Mouse (Mus musculus): ENCODE measurements around the gene Pigc. TPM values are rescaled to one million over a fixed set of nuclear protein-coding genes. Genes with fewer than 3 reads are reported as not detected.

Gene Pigc
- 24.8 to 30.8 TPM (median 27.2 TPM) in 3 replicates for total RNA-seq (2017)

GRCm38 (mm10) chr1:161968589-161969407, at the start of gene Pigc:
Gene Pigc, plus strand, starts transcription at chr1:161969186.
- ATAC-seq (replicated peaks; ENCODE audit: insufficient number of reproducible peaks, low FRiP score, low TSS enrichment, poor library complexity, severe bottlenecking): peak; percentile 94

GRCm38 (mm10) chr1:161919594-161919993, 49.4 kb upstream of the Pigc start:
- ATAC-seq (replicated peaks; ENCODE audit: insufficient number of reproducible peaks, low FRiP score, low TSS enrichment, poor library complexity, severe bottlenecking): no peak

- no peak for ATAC-seq (replicated peaks; ENCODE audit: insufficient number of reproducible peaks, low FRiP score, low TSS enrichment, poor library complexity, severe bottlenecking)
These were observed 48.2 kb upstream of the Pigc start for GRCm38 (mm10) chr1:161920475-161921454.

DNA sequence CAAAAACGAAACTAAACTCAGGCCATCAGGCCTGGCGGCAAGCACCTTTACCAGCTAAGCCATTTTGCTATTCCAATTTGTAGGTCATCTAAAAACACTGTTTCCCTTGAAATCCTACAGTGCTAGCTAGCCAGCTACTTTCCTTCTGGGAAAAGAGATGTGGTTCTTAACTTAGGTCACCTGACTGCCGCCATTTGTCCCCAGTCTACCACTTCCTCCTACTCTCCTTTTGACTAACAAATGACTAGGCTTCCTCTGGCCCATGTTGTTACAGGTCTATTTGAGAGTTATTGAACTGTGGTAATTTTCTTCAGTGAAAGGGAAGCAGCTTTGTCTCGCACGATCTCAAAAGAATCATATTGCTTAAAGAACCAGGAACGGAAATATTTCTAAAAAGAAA, 47.1 kb upstream of the Pigc start:
- 0 out of 2 replicates have a peak, but pooled peaks have one; percentile 38 for ATAC-seq (replicated peaks; ENCODE audit: insufficient number of reproducible peaks, low FRiP score, low TSS enrichment, poor library complexity, severe bottlenecking)

DNA sequence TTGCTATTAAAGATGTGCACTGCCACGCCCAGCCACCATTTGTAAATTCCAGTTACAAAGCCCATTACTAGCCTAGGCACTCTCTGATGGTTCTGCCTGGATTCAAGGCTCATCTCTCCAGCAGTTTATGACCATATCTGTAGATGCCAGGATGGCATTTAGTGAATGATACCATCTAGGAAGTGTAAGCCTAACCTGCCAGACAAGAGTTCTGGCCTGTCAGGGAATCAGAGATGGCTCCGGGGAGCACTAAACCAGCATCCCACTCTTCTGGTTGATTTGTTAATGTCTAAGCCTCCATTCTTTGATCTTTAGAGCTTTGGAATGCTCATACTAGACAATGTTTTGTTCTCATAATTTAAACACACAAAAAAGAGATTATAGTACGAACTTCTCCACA, 44.7 kb upstream of the Pigc start:
- no peak for ATAC-seq (replicated peaks; ENCODE audit: insufficient number of reproducible peaks, low FRiP score, low TSS enrichment, poor library complexity, severe bottlenecking)

DNA sequence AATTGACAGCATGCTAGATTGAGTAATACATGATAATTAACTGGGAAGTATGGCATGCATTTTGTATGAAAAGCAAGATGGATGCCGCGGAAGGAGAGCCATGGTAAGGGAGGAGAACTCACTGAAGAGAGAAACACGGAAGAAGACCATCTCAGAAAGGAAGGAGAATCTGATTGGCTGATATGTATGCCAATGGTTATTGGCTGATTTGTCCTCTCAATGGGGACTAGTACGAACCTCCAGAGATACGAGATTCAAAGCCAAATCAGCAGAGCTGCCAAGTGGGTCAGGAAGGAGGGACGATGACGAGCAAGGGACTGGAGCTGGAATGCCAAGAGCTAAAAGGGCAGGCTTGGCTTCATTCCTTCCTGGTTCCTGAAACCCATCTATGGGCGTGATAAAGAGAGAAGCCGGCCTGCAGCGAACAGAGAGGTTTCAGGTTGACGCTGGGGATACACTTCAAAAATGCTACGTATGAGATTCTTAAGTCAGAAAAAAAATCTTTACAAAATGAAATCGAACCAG, 43.6 kb upstream of the Pigc start:
- no peak for ATAC-seq (replicated peaks; ENCODE audit: insufficient number of reproducible peaks, low FRiP score, low TSS enrichment, poor library complexity, severe bottlenecking)

DNA sequence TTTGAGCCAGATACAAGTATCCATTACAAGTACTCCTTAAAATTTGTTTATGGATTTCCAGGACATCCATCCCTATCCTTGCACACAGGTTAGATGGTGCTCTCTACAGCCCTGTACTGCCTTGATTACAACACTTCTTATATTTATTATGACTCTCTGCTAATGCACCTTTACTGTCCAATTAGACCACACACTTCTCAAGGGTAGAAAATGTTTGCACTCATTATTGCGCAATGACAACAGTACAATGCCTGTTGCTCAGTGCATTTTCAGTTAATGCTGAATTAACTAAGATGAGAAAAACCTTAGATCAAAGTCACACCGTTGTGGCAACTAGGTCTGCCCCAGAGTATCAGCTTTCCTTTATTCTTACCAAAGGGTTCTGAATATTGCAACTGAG, 41.0 kb upstream of the Pigc start:
- no peak for ATAC-seq (replicated peaks; ENCODE audit: insufficient number of reproducible peaks, low FRiP score, low TSS enrichment, poor library complexity, severe bottlenecking)

DNA sequence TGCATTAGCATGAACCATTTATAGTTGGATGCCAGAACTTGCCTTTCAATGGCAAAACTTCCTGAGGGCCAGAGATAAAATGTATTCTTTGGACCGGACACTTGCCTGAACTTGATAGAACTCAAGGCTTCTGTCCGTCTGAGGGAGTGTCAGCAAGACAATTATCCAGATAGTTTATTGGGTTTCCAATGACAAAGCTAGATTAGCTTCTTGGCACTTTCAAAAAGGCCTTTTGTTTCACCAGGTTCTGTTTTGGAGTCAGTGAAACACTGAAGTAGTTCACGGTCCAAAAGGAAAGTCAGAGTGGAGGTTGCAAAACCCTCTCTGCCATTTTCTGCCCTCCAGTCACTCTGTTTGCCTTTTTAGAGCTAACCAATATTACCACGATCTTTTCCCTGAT, 37.7 kb upstream of the Pigc start:
- no peak for ATAC-seq (replicated peaks; ENCODE audit: insufficient number of reproducible peaks, low FRiP score, low TSS enrichment, poor library complexity, severe bottlenecking)

- no peak for ATAC-seq (replicated peaks; ENCODE audit: insufficient number of reproducible peaks, low FRiP score, low TSS enrichment, poor library complexity, severe bottlenecking)
These were observed 37.2 kb upstream of the Pigc start for GRCm38 (mm10) chr1:161931817-161932216.

DNA sequence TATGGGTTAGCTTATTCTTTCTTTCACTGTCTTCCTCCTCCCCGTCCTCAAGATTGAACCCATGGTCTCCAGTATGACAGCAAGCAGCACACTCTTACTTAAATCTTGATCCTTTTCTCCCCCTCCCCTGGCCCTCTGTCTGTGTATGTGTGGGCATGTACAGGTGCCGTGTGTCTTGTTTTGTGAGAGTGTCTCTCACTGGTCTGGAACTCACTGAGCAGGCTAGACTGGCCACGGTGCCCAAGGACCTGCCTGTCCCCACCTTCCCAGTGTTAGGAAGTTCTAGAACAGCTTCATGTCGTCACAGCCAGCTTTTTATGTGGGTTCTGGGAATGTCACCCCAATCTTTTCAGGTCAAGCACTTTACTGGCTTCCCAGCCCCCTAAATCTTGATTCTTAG, 36.7 kb upstream of the Pigc start:
- ATAC-seq (replicated peaks; ENCODE audit: insufficient number of reproducible peaks, low FRiP score, low TSS enrichment, poor library complexity, severe bottlenecking): no peak

DNA sequence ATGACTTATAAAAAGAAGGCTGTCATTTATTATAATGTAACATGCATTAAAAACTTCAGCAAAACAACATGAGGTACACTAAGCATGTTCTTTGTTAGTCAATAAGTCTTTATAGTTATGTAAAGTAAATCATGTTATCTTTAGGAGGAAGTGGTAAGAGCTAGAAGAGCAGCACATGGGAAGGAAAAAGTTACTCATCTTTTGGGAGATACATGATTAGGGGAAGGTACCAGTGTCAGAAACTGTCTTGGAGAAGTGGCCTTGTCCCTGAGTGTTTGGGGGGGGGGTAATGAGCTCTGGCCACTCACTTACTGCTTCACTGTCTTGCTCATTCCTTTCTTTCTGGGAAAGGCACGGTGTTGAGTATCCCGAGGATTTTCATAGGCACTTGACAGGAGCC, 26.9 kb upstream of the Pigc start:
- no peak for ATAC-seq (replicated peaks; ENCODE audit: insufficient number of reproducible peaks, low FRiP score, low TSS enrichment, poor library complexity, severe bottlenecking)

GRCm38 (mm10) chr1:161951009-161951779, 17.8 kb upstream of the Pigc start:
- no peak for ATAC-seq (replicated peaks; ENCODE audit: insufficient number of reproducible peaks, low FRiP score, low TSS enrichment, poor library complexity, severe bottlenecking)

GRCm38 (mm10) chr1:161952599-161952998, 16.4 kb upstream of the Pigc start:
- ATAC-seq (replicated peaks; ENCODE audit: insufficient number of reproducible peaks, low FRiP score, low TSS enrichment, poor library complexity, severe bottlenecking): no peak

DNA sequence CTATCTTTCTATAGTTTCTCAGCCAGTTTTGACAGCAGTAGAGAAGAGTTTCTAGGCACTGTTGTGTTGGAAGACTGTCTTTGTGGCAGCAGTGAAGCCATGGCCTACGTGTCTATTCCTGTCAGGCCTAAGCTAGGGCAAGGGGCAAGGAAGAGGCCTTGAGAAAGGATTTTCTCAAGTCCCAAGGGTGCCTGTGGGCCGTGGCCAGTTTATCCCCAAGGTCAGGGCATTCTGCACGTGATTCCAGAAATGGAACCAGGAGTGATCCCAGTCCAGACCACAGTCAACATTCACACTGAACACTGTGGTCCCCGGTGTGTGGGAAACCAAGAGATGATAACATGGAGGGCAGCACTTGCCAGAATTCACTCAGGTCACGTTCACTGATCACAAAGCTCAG, 13.1 kb upstream of the Pigc start:
- ATAC-seq (replicated peaks; ENCODE audit: insufficient number of reproducible peaks, low FRiP score, low TSS enrichment, poor library complexity, severe bottlenecking): no peak

DNA sequence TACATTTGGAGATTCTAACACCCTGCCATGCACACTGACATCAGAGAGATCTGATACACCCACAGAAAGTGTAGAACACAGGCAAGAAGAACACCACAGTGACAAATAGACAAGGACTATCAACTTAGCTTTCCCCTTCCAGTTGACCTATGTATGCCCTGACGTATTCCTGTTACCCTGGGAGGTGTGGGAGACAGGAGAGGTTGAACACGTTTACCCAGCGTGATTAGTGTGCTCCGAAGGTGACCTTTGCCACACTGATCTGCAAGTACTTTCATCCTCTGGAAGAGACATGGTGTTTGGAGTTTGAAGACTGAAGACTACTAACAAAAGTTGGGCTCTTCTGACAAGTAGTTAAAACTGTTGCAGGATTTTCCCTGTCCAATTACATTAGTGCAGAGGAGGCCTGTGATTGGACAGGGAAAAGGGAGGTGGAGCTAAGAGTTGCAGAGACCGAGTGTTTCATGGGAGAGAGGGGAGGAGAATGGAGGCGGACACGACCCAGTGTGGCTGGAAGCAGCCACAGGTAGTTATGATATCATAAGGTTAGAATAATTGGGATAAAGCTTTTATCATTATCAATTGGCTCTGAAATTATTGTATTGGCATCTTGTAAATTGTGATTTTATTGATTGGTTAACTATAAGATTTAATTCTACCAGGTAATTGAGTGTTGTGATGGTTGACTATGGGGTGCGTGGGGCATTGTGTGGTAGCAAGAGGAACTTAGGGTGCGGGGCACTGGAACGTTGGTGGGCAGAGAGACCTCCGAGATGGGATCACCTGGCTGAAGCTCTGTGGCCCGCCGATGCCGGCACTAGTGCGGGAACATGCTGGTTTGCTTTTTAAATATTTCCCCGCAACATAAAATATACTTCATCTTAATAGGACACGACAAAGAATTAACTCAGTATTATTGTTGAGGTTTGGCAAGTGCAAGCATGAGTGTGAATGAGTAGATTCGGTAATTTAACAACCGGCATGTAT, 10.7 kb upstream of the Pigc start:
- ATAC-seq (replicated peaks; ENCODE audit: insufficient number of reproducible peaks, low FRiP score, low TSS enrichment, poor library complexity, severe bottlenecking): no peak

GRCm38 (mm10) chr1:161962465-161963377, 6.3 kb upstream of the Pigc start:
- ATAC-seq (replicated peaks; ENCODE audit: insufficient number of reproducible peaks, low FRiP score, low TSS enrichment, poor library complexity, severe bottlenecking): peak; percentile 66

DNA sequence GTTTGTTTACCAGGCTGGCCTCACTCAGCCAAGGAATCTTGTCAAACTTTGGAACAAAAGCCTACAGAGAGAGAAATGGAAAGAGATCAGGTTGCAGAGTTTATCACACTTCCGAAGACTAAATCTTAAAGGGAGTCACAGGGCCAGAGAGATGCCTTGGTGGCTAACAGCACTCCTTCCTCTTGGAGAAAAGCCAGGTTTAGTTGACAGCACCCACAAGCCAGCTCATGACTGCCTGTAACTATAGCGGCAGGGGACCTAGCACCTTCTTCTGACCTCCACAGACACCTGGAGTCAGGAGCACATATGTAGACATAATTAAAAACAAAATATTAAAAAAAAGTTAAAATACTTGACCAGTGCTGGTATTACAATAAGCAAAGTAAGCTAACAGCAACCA, 1.1 kb upstream of the Pigc start:
- no peak for ATAC-seq (replicated peaks; ENCODE audit: insufficient number of reproducible peaks, low FRiP score, low TSS enrichment, poor library complexity, severe bottlenecking)
